Mouse (Mus musculus) bone marrow macrophage, adult 2 months (primary cell): ENCODE data around the gene Cfap43. TPM values are rescaled to one million over a fixed set of nuclear protein-coding genes. Genes with fewer than 3 reads are reported as not detected.

Experiments
- H3K27ac ChIP-seq: 2 replicates; pipeline ENCODE4 v1.5.1; 2012; ENCODE audit warnings: low read depth, low read length; ENCODE audit not compliant: insufficient read depth
- H3K4me1 ChIP-seq: 2 replicates; pipeline ENCODE4 v1.6.1; 2012; ENCODE audit warnings: low read length; ENCODE audit not compliant: control insufficient read depth, insufficient read depth
- H3K4me3 ChIP-seq: 2 replicates; pipeline ENCODE4 v1.5.1; 2012; ENCODE audit warnings: mild to moderate bottlenecking, low read length, moderate library complexity; ENCODE audit not compliant: insufficient read depth
- CTCF ChIP-seq: IDR thresholded peaks from 2 replicates; pipeline ENCODE4 v1.5.1; 2012; ENCODE audit warnings: low read depth, mild to moderate bottlenecking, low read length, moderate library complexity
- POLR2A ChIP-seq: IDR thresholded peaks from 2 replicates; pipeline ENCODE4 v1.6.1; 2012; ENCODE audit warnings: mild to moderate bottlenecking, low read depth, low read length, borderline replicate concordance
- polyA plus RNA-seq: library from polyadenylated mRNA; stranded (reverse); fragments of >200 nt; gene quantifications from 2 replicates; pipeline ENCODE4 v1.2.4, GENCODE M21; 2012; ENCODE audit not compliant: missing spikeins, insufficient read depth, insufficient read length

The Cfap43 gene
- polyA plus RNA-seq, 1 experiment, result not detected

DNA sequence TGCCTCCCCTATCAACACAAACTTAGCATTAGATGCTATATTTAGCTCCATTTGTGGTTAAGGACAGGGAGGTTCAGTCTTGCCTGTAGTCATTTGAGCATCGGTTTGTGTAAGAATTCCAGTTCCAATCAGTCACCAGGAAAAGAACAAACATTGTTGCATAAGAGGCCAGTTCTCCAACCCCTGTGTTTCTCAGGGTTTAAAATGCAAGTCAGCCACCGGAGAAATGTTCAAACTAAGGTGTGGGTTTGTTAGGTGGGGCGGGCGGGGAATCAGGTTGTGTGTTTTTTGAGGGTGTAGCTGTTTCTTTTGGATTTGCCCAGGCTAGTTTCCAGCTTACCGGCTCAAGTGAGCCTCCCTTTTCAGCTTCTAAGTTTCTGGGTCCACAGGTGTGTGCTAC lies 84.5 kb downstream of the Cfap43 start:
- no peak for TF ChIP-seq CTCF
- no peak for TF ChIP-seq POLR2A
- Histone ChIP-seq H3K27ac (no peak overlapping the region), H3K4me1 (no peaks in the 10 kb centered on the region), H3K4me3 (no peak overlapping the region)

DNA sequence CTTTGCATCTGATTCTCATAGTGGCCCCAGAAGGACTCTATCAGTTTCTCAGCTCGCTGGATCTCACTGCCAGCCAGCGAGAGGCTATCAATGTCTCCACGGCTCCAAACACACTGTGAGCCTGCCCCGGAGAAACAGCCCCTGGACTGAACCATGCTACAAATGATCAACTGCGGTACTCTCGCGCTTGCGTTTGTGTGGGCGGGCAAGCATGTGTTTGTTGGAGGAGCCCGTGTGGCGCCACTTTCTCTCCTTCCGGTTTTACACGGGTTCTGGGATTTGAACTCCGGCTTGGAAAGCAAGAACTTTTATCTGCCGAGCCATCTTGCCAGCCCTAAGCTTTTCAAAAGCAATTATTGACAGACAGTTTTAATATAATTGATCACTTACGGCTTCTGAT lies 86.8 kb downstream of the Cfap43 start:
- Histone ChIP-seq H3K4me1 (no peaks in the 10 kb centered on the region), H3K27ac (no peak overlapping the region), H3K4me3 (no peak overlapping the region)
- TF ChIP-seq POLR2A, result no peak
- TF ChIP-seq CTCF, result no peak

DNA sequence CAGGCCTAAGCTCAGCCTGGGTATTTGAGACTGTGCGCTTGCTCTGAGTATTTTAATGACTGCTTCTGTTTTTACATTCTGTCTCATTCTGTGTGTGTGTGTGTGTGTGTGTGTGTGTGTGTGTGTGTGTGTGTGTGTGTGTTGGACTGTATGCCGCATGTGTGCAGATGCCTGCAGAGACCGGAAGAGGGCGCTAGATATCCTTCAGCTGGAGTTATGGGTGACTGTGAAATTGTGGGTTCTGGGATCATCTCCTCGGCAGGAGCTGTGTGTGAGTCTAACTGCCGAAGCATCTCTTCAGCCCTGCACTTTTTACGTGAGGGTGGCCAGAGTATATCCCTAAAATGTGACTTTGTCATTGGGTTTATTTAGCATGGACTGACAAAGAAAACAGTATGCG lies 88.0 kb downstream of the Cfap43 start:
- no peaks in the 10 kb centered on the region for H3K4me1 ChIP-seq
- H3K4me3 ChIP-seq, result no peak overlapping the region
- H3K27ac ChIP-seq, result no peak overlapping the region
- no peak for TF ChIP-seq CTCF
- TF ChIP-seq POLR2A, result no peak

DNA sequence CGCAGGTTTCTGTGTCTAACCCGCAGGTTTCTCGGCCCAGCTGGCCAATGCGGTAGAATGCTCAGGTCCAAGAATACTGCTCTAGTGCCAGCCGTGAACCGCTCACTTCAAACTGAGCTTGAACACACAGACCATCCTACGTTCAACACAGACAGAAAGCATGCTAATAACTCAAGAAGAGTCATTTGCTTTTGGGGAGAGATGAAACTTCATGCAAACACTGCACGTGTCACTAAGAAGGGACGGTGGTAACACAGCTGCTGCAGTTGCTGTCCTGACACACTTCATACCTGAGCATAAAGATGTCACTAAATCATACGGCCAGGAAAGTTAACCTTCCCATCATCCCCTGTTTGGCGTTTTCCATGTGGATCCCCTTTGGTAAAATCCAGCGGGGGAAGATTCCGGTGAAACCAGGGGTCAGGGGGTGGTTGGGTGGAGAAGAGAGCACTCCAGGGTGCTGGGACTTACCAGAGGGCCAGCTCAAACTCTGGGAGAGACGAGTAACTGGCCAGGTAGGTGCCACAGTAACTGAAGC lies 89.1 kb downstream of the Cfap43 start:
- no peaks in the 10 kb centered on the region for H3K4me1 ChIP-seq
- TF ChIP-seq POLR2A (no peak), CTCF (no peak)
- H3K4me3 ChIP-seq, result no peak overlapping the region
- no peak overlapping the region for H3K27ac ChIP-seq

DNA sequence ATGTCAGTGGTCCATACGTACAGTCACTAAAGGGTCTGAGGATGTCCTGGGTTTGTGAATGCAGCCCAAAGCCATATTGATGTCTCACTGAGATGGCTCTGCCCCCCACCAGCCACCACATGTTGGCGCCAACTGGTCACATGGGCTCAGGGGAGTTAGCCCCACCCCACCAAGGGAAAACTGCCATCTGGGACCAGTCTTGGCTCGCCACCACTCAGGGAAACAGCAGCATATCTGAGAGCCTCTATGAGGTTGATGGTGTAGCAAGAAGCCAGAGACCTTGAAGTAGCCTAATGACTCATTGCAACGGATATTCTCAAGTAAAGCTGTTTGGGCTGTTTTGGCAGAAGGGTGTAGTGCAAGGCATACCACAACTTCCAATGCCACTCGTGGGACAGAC lies 95.1 kb downstream of the Cfap43 start:
- H3K4me3 ChIP-seq, result no peak overlapping the region
- no peak overlapping the region for H3K27ac ChIP-seq
- no peak for TF ChIP-seq POLR2A
- no peak for TF ChIP-seq CTCF
- peaks cover 3% of the 10 kb centered on the region for H3K4me1 ChIP-seq

DNA sequence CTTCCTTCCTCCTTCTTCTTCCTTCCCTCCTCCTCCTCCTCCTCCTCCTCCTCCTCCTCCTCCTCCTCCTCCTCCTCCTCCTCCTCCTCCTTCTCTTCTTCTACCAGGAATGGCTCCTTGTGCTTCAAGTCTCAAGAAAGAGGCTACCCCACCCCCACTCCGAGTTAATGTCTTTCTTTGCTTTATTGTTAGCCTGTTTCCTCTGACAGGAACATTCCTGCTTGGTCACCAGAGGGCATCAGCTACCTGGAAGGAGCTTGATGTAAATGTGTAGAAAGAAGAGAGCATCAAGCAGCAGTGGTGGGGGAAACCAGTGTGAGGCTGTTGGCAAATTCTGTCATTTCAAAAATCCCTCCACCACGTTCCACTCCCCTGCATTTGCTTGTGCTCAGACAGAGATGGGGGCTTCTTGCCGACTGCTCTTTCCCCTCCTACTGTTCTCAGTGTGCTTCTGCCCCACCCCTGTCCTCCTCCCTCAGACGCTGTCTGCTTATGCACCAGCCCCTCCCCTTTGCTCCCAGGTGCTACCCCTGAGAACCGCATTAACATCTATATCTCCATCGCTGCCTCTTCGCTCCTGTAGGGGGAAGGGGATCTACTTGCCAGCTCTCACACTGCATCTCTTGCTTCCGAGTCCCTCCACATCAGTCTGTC lies 96.8 kb downstream of the Cfap43 start:
- TF ChIP-seq POLR2A (no peak), CTCF (no peak)
- no peak overlapping the region for H3K4me3 ChIP-seq
- H3K27ac ChIP-seq, result no peak overlapping the region
- H3K4me1 ChIP-seq, result peaks cover 3% of the 10 kb centered on the region

DNA sequence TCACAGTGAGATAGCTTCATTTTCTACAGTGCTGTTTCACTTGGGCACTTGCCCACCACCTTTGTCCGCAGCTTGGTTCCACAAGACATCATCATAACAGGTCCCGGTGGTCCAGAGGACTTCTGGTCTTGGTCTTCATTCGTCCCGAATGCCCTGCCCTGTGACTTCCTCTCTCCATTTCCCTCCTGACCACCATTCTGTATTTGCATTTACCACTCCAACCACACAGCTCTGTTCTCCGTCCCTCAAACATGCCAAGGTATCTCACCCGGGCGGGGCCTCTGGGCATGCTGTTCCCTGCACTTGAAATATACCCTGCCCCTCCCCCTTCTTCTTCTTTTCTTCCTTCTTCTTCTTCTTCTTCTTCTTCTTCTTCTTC lies 97.6 kb downstream of the Cfap43 start:
- no peak overlapping the region for H3K4me3 ChIP-seq
- peaks cover 3% of the 10 kb centered on the region for H3K4me1 ChIP-seq
- no peak for TF ChIP-seq POLR2A
- no peak for TF ChIP-seq CTCF
- peak overlapping the region; percentile 22 for H3K27ac ChIP-seq

DNA sequence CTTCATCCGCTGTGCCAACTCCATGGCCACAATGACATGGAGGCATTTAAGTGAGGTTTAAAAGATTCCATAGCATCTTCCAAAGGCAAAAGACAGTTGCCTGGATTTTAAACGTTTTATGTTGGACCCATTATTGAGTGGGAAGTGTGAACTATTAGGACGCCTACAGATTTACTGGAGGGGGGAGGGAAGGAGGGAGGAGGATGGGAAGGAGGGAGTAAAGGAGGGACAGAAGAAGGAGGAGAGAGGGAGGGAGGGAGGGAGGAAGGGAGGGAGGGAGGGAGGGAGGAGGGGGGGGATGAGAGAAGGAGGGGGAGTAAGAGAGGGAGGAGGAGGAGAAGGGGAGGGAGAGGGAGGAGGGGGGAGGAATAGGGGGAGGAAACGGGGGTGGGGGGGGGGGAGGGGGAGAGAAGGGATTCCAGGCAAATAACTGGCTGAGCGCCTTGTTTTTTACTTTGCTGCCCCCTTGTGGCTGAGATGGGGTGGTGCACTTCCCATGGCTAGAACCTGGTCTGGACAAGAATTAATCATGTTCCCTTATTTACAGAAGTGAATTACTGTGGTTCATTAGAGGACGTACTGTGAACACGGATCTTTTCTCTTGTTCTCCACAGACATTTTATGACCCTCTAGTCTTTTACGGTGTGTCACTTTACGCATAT lies 98.1 kb downstream of the Cfap43 start:
- TF ChIP-seq POLR2A, result no peak
- peak; percentile 52 for TF ChIP-seq CTCF
- H3K4me1 ChIP-seq, result peaks cover 3% of the 10 kb centered on the region
- no peak overlapping the region for H3K4me3 ChIP-seq
- peak overlapping the region; percentile 22; the same call in 1 of the 2 replicates for H3K27ac ChIP-seq

DNA sequence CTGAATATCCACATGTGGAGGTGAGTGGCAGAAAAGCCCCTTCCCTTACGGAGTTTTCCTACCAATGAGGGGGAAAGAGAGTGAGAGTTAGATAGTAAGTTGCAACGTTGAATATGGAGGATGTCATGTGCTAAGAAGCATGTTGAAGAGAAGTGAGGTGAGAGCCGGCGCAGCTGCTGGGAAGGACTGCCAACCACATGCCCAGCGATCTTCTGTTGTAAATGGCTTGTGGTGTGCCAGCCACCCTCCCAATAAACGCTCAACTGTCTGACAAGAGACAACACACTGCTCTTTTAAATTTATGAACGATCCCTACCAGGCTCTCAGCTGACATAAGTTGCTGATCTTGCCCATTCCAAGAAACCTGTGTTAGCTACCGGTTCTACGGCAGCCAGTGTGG lies 101.4 kb downstream of the Cfap43 start:
- Histone ChIP-seq H3K27ac (no peak overlapping the region), H3K4me3 (no peak overlapping the region), H3K4me1 (peaks cover 3% of the 10 kb centered on the region)
- no peak for TF ChIP-seq CTCF
- no peak for TF ChIP-seq POLR2A

DNA sequence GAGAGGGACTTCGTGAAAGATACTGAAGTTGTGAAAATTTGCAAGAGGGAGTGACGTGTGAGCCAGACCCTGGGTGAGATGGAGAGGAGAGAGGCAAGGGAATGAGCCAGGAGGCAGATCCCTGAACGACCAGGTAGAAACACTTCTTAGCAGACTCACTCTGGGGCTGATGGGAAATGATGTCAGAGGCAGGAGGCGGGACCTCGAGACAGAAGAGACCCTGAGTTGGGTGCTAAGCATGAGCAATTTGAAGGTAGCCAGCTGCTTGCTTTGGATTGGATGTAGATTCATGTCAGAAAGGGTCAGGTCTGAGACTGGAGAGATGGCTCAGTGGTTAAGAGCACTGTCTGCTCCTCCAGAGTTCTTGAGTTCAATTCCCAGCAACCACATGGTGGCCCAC lies 104.4 kb downstream of the Cfap43 start:
- Histone ChIP-seq H3K4me1 (no peaks in the 10 kb centered on the region), H3K4me3 (no peak overlapping the region), H3K27ac (no peak overlapping the region)
- TF ChIP-seq POLR2A (no peak), CTCF (no peak)

DNA sequence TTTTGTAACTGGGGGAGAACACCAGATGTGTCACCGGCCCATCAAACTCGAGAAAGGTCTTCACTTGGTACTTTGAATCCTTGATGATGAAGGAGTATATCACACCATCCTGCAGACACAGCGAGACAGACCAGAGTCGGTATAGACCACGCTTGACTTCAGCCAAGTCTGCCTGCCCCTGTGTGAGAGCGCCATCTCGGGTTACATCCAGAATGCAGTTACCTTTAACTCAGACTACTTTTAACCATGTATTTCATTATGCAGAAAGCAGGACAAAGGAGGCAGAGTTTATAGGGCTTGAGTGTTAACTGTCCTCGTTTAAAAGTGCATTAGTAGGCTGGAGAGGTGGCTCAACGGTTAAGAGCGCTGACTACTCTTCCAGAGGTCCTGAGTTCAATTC lies 107.0 kb downstream of the Cfap43 start:
- H3K4me1 ChIP-seq, result no peaks in the 10 kb centered on the region
- H3K4me3 ChIP-seq, result no peak overlapping the region
- H3K27ac ChIP-seq, result no peak overlapping the region
- no peak for TF ChIP-seq CTCF
- TF ChIP-seq POLR2A, result no peak
